Mouse (Mus musculus) C2C12 (cell line): ENCODE results near the gene Sohlh2.

Experiments used
- CEBPB ChIP-seq: IDR thresholded peaks from one replicate; pipeline ENCODE4 v1.6.1; 2011; ENCODE audit warnings: low read depth, mild to moderate bottlenecking, control low read depth, moderate library complexity
- CTCF ChIP-seq: IDR thresholded peaks from one replicate; pipeline ENCODE4 v1.5.1; 2011; ENCODE audit not compliant: control insufficient read depth, insufficient read depth, insufficient read length
- FOSL1 ChIP-seq: IDR thresholded peaks from one replicate; pipeline ENCODE4 v1.8.0; 2011; ENCODE audit warnings: mild to moderate bottlenecking, low read length; ENCODE audit not compliant: poor library complexity, insufficient read depth, severe bottlenecking
- MAX ChIP-seq: IDR thresholded peaks from one replicate; pipeline ENCODE4 v1.6.1; 2011; ENCODE audit warnings: mild to moderate bottlenecking, control low read depth
- MYOD1 ChIP-seq: IDR thresholded peaks from one replicate; pipeline ENCODE4 v1.6.1; 2011; ENCODE audit warnings: low read depth; ENCODE audit not compliant: control insufficient read depth, insufficient read length
- MYOG ChIP-seq: IDR thresholded peaks from one replicate; pipeline ENCODE4 v1.6.1; 2011; ENCODE audit not compliant: control insufficient read depth, insufficient read length; ENCODE audit errors: extremely low read depth
- USF1 ChIP-seq: IDR thresholded peaks from one replicate; pipeline ENCODE4 v1.6.1; 2011; ENCODE audit warnings: low read depth, mild to moderate bottlenecking, control low read depth, moderate library complexity

- no peak for TF ChIP-seq CTCF
- TF ChIP-seq CEBPB = no peak
- no peak for TF ChIP-seq MAX
- TF ChIP-seq USF1 = no peak
- TF ChIP-seq MYOG = no peak
- TF ChIP-seq FOSL1 = no peak
- no peak for TF ChIP-seq MYOD1
Measured at GRCm38 (mm10) chr3:55144916-55145315, 36.9 kb upstream of the Sohlh2 start.
